Mouse (Mus musculus) brain, adult 2 months (tissue): ENCODE measurements around the gene Prkrip1.
A peak's percentile ranks its signal among the peaks of the same experiment; 100 is the strongest.
"Not testable (repeated sequence)": the region's sequence is repeated elsewhere in the genome, so short reads cannot be mapped to it uniquely, and the experiment has no call there.

Experiments
- DNase-seq: peaks from one replicate; pipeline ENCODE4 v3.0.0; 2011; ENCODE audit warnings: low read depth, low spot score

The Prkrip1 gene

GRCm38 (mm10) chr5:136163807-136164474 is 34.8 kb downstream of the Prkrip1 start:
- DNase-seq, result peak; percentile 88

- DNase-seq, result not testable (repeated sequence)
Measured at GRCm38 (mm10) chr5:136160084-136160483, 38.7 kb downstream of the Prkrip1 start.

GRCm38 (mm10) chr5:136155399-136155798 is 43.4 kb downstream of the Prkrip1 start:
- peak; percentile 39 for DNase-seq

- DNase-seq, result no peak
Measured at GRCm38 (mm10) chr5:136152365-136152764, 46.4 kb downstream of the Prkrip1 start.

- DNase-seq, result not testable (repeated sequence)
Measured at GRCm38 (mm10) chr5:136149134-136149576, 49.6 kb downstream of the Prkrip1 start.

GRCm38 (mm10) chr5:136147704-136148103 is 51.1 kb downstream of the Prkrip1 start:
- no peak for DNase-seq

- DNase-seq, result no peak
Measured at GRCm38 (mm10) chr5:136146936-136147335, 51.8 kb downstream of the Prkrip1 start.

- no peak for DNase-seq
Measured at GRCm38 (mm10) chr5:136144606-136145430, 53.9 kb downstream of the Prkrip1 start.

GRCm38 (mm10) chr5:136143161-136143755 is 55.5 kb downstream of the Prkrip1 start:
- DNase-seq, result no peak

GRCm38 (mm10) chr5:136142746-136143145 is 56.0 kb downstream of the Prkrip1 start:
- no peak for DNase-seq

- DNase-seq, result peak; percentile 50
Measured at GRCm38 (mm10) chr5:136140057-136140482, 58.7 kb downstream of the Prkrip1 start.

- DNase-seq, result no peak
Measured at GRCm38 (mm10) chr5:136139393-136139792, 59.4 kb downstream of the Prkrip1 start.

GRCm38 (mm10) chr5:136137658-136138274 is 61.0 kb downstream of the Prkrip1 start:
- peak; percentile 62 for DNase-seq

GRCm38 (mm10) chr5:136136292-136136990 is 62.3 kb downstream of the Prkrip1 start:
- peak; percentile 17 for DNase-seq

- peak; percentile 99 for DNase-seq
Measured at GRCm38 (mm10) chr5:136135571-136136291, 63.0 kb downstream of the Prkrip1 start, which contains the start of the genes Lrwd1 and Alkbh4. Gene Lrwd1, minus strand, starts transcription at chr5:136136074. Gene Alkbh4, plus strand, starts transcription at chr5:136136146.
